Mouse (Mus musculus): ENCODE measurements around the gene Olfr1434.
"Not testable (repeated sequence)": the region's sequence is repeated elsewhere in the genome, so short reads cannot be mapped to it uniquely, and the experiment has no call there.

The Olfr1434 gene

GRCm38 (mm10) chr19:12279554-12279953 lies at the start of gene Olfr1434:
Gene Olfr1434, plus strand, starts transcription at chr19:12279854.
- no peak for DNase-seq (ENCODE audit: low read depth, low spot score)

GRCm38 (mm10) chr19:12232496-12232895 lies 47.2 kb upstream of the Olfr1434 start, which contains the start of gene Olfr1432:
Gene Olfr1432, minus strand, starts transcription at chr19:12232596.
- not testable (repeated sequence) for DNase-seq (ENCODE audit: low read depth, low spot score)

- DNase-seq (ENCODE audit: low read depth, low spot score): no peak
These were observed 38.1 kb upstream of the Olfr1434 start, which contains the start of gene Olfr262 for GRCm38 (mm10) chr19:12241559-12241958. Gene Olfr262, minus strand, starts transcription at chr19:12241659.

- DNase-seq (ENCODE audit: low read depth, low spot score): no peak
These were observed 18.9 kb upstream of the Olfr1434 start, which contains the start of gene Olfr235 for GRCm38 (mm10) chr19:12260732-12261131. Gene Olfr235, plus strand, starts transcription at chr19:12261032.

- DNase-seq (ENCODE audit: low read depth, low spot score): no peak
These were observed 13.3 kb downstream of the Olfr1434 start for GRCm38 (mm10) chr19:12292979-12293378.

- not testable (repeated sequence) for DNase-seq (ENCODE audit: low read depth, low spot score)
These were observed 19.4 kb downstream of the Olfr1434 start, which contains the start of gene Olfr1436 for GRCm38 (mm10) chr19:12299030-12299429. Gene Olfr1436, minus strand, starts transcription at chr19:12299130.

- no peak for DNase-seq (ENCODE audit: low read depth, low spot score)
These were observed 45.3 kb downstream of the Olfr1434 start, which contains the start of gene Olfr1437 for GRCm38 (mm10) chr19:12325001-12325400. Gene Olfr1437, minus strand, starts transcription at chr19:12325101.
